Mouse (Mus musculus) hindbrain, embryonic 12.5 days (tissue): ENCODE data around the gene Fkbpl. TPM values are rescaled to one million over a fixed set of nuclear protein-coding genes. Genes with fewer than 3 reads are reported as not detected.

Source experiments
- ATAC-seq: fragments of 200-750 bp; cut with Nextera tagmentation; 2 replicates; pipeline ENCODE4 v1.8.0; 2017; ENCODE audit warnings: moderate TSS enrichment; ENCODE audit not compliant: low FRiP score
- H3K27ac ChIP-seq: fragments of 300-500 bp; sonication (generic); 2 replicates; pipeline ENCODE4 v1.5.1; 2016; ENCODE audit warnings: mild to moderate bottlenecking
- H3K27me3 ChIP-seq: fragments of 300-500 bp; sonication (generic); 2 replicates; pipeline ENCODE4 v1.6.1; 2016; ENCODE audit warnings: mild to moderate bottlenecking
- H3K36me3 ChIP-seq: fragments of 300-500 bp; sonication (generic); 2 replicates; pipeline ENCODE4 v1.6.1; 2016; ENCODE audit warnings: mild to moderate bottlenecking
- H3K4me1 ChIP-seq: fragments of 300-500 bp; sonication (generic); 2 replicates; pipeline ENCODE4 v1.6.1; 2016
- H3K4me2 ChIP-seq: fragments of 300-500 bp; sonication (generic); replicated peaks from 2 replicates; pipeline ENCODE4 v1.6.1; 2016; ENCODE audit warnings: mild to moderate bottlenecking
- H3K4me3 ChIP-seq: fragments of 300-500 bp; sonication (generic); 2 replicates; pipeline ENCODE4 v1.5.1; 2016; ENCODE audit warnings: mild to moderate bottlenecking
- H3K9ac ChIP-seq: fragments of 300-500 bp; sonication (generic); 2 replicates; pipeline ENCODE4 v1.6.1; 2016; ENCODE audit warnings: mild to moderate bottlenecking, moderate library complexity
- H3K9me3 ChIP-seq: fragments of 300-500 bp; sonication (generic); replicated peaks from 2 replicates; pipeline ENCODE4 v1.6.1; 2016; ENCODE audit warnings: mild to moderate bottlenecking
- WGBS: fragments of 180-500 bp; shearing (Covaris S2); methylation state at CpG from one replicate; pipeline ENCODE4 v1.1.7; 2016; 5-methylcytosine and 5-hydroxymethylcytosine counted together
- polyA plus RNA-seq: library from polyadenylated mRNA; unstranded; fragments of >200 nt; fragmentation: Nextera tagmentation; extraction: Ambion mirVana; gene quantifications from 2 replicates; pipeline ENCODE4 v1.2.1, GENCODE M21; 2016

Fkbpl gene
- polyA plus RNA-seq, 1 experiment from 2014 or later = 15.7 TPM

- no peaks in the 10 kb centered on the region for H3K9me3 ChIP-seq
- H3K27ac ChIP-seq = no peak overlapping the region
- H3K36me3 ChIP-seq = peaks cover 55% of the 10 kb centered on the region
- no peak overlapping the region for H3K4me2 ChIP-seq
- no peak overlapping the region for H3K4me3 ChIP-seq
- no peaks in the 10 kb centered on the region for H3K27me3 ChIP-seq
- no peak overlapping the region for H3K9ac ChIP-seq
- no peak for ATAC-seq
- peaks cover 28% of the 10 kb centered on the region for H3K4me1 ChIP-seq
- 94% methylated on average over 8 of the region's 8 CpGs for WGBS
Observed at GRCm38 (mm10) chr17:34611050-34611449, 33.5 kb upstream of the Fkbpl start.

DNA sequence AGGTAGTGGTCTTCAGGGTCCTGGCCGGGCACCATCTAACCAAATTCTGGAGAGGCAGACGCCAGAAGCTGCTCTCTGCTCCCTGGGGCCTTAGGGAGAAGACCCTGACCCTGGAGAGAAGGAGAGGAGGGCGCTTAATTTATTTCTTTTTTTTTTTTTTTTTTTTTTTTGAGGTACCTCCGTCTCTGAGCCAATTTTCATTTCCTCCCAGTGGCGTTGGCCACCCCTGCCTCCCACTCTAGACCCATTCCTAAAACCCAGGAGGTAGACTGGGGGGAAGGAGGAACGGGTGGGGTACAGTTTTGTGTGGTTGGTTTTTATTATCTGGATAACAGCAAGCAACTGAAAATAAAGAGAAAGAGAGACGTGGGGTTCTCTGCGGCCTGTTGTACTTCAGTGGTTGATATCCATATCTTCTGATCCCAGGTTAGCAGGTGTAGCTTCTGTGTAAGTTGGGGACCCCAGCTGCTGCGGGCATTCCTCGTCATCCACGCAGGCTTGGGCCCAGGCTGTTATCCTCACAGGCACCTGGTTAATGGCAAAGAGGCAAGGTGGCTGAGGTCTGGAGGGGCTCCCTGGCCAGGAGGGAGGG is 31.4 kb upstream of the Fkbpl start:
- no peaks in the 10 kb centered on the region for H3K9me3 ChIP-seq
- H3K27ac ChIP-seq = no peak overlapping the region
- ATAC-seq = no peak
- H3K4me2 ChIP-seq = no peak overlapping the region
- no peak overlapping the region for H3K4me3 ChIP-seq
- 86% methylated on average over 11 of the region's 11 CpGs for WGBS
- peaks cover 61% of the 10 kb centered on the region for H3K36me3 ChIP-seq
- H3K27me3 ChIP-seq = no peaks in the 10 kb centered on the region
- no peak overlapping the region for H3K9ac ChIP-seq
- peaks cover 15% of the 10 kb centered on the region for H3K4me1 ChIP-seq

- WGBS = 85% methylated on average over 10 of the region's 10 CpGs
Observed at GRCm38 (mm10) chr17:34613830-34614229, 30.7 kb upstream of the Fkbpl start.

GRCm38 (mm10) chr17:34615871-34616270 is 28.7 kb upstream of the Fkbpl start, which contains the start of gene Egfl8:
Egfl8 (minus strand) TSS chr17:34615971.
- Histone ChIP-seq H3K4me2 (no peak within 1 kb of the TSS), H3K27ac (peak within 1 kb of the TSS; percentile 3; the same call in 1 of the 2 replicates), H3K9ac (no peak within 1 kb of the TSS; the same call in 1 of the 2 replicates), H3K4me3 (no peak within 1 kb of the TSS), H3K36me3 (peaks cover 63% of the 10 kb centered on the region), H3K27me3 (no peaks in the 10 kb centered on the region), H3K4me1 (peaks cover 6% of the 10 kb centered on the region; the same call in 1 of the 2 replicates), H3K9me3 (no peaks in the 10 kb centered on the region)
- 54% methylated on average over 6 of the region's 6 CpGs for WGBS
- ATAC-seq = no peak

More at GRCm38 (mm10) chr17:34613830-34614229, 30.7 kb upstream of the Fkbpl start:
- ATAC-seq = no peak
- H3K27me3 ChIP-seq = no peaks in the 10 kb centered on the region
- peaks cover 61% of the 10 kb centered on the region for H3K36me3 ChIP-seq
- H3K4me1 ChIP-seq = peaks cover 8% of the 10 kb centered on the region
- H3K4me3 ChIP-seq = no peak overlapping the region
- no peak overlapping the region for H3K27ac ChIP-seq
- H3K9me3 ChIP-seq = no peaks in the 10 kb centered on the region
- H3K4me2 ChIP-seq = no peak overlapping the region
- peak overlapping the region; percentile 19; the same call in 1 of the 2 replicates for H3K9ac ChIP-seq

DNA sequence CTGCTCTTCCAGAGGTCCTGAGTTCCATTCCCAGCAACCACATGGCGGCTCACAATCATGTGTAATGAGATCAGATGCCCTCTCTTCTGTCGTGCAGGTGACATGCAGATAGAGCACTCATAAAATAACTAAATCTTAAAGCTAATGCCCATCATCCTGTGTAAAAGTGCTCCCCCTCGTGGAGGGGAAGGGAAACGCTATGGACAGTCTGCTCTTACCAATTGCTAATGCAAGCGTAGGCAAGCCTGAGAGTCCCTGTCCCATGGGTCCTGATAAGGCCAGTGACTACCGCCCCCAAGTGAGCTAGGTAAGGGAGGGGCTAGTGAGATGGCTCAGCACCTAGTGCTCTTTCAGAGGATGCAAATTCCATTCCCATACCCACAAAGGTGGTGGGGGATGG is 25.6 kb upstream of the Fkbpl start:
- Histone ChIP-seq H3K27me3 (no peaks in the 10 kb centered on the region), H3K36me3 (peaks cover 55% of the 10 kb centered on the region), H3K27ac (no peak overlapping the region), H3K9ac (no peak overlapping the region), H3K4me3 (no peak overlapping the region), H3K9me3 (no peaks in the 10 kb centered on the region), H3K4me2 (no peak overlapping the region), H3K4me1 (peaks cover 6% of the 10 kb centered on the region; the same call in 1 of the 2 replicates)
- 17% methylated on average over 6 of the region's 6 CpGs for WGBS
- no peak for ATAC-seq

- no peak overlapping the region for H3K9ac ChIP-seq
- no peak for ATAC-seq
- H3K27me3 ChIP-seq = no peaks in the 10 kb centered on the region
- H3K36me3 ChIP-seq = peaks cover 36% of the 10 kb centered on the region
- peaks cover 7% of the 10 kb centered on the region for H3K4me1 ChIP-seq
- H3K4me2 ChIP-seq = no peak overlapping the region
- H3K4me3 ChIP-seq = no peak overlapping the region
- 92% methylated on average over 8 of the region's 8 CpGs for WGBS
- H3K27ac ChIP-seq = no peak overlapping the region
- H3K9me3 ChIP-seq = no peaks in the 10 kb centered on the region
Observed at GRCm38 (mm10) chr17:34621006-34621405, 23.6 kb upstream of the Fkbpl start.

DNA sequence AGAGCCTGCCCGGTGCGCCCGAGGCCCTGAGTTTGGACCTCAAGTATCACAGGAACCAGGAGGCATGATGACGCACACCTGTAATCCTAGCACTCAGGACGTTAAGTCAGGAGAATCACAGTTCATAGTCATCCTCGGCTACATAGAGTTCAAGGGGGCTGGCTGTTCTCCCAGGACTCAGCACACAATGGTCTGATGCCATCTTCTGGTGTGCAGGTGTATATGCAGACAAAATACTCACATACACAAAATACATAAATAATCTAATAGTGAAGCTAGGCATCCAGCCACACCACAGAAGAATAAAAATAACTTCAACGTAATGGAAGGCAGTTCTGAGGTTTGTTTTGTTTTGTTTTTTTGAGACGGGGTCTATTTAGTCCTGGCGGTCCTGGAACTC is 21.4 kb upstream of the Fkbpl start:
- Histone ChIP-seq H3K27ac (no peak overlapping the region), H3K4me3 (no peak overlapping the region), H3K4me1 (peaks cover 18% of the 10 kb centered on the region), H3K4me2 (no peak overlapping the region), H3K36me3 (peaks cover 29% of the 10 kb centered on the region), H3K9me3 (no peaks in the 10 kb centered on the region), H3K9ac (no peak overlapping the region), H3K27me3 (no peaks in the 10 kb centered on the region)
- ATAC-seq = no peak
- 87% methylated on average over 9 of the region's 9 CpGs for WGBS

- no peak for ATAC-seq
- Histone ChIP-seq H3K27me3 (peaks cover 14% of the 10 kb centered on the region), H3K27ac (no peak overlapping the region), H3K4me2 (no peak overlapping the region), H3K4me3 (no peak overlapping the region), H3K4me1 (peaks cover 35% of the 10 kb centered on the region), H3K9ac (no peak overlapping the region), H3K36me3 (peaks cover 26% of the 10 kb centered on the region), H3K9me3 (no peaks in the 10 kb centered on the region)
- 100% methylated on average over 3 of the region's 3 CpGs for WGBS
Observed at GRCm38 (mm10) chr17:34624981-34625380, 19.6 kb upstream of the Fkbpl start.

GRCm38 (mm10) chr17:34626062-34626772 is 18.3 kb upstream of the Fkbpl start:
- H3K27me3 ChIP-seq = peaks cover 27% of the 10 kb centered on the region
- peaks cover 20% of the 10 kb centered on the region for H3K36me3 ChIP-seq
- H3K9me3 ChIP-seq = no peaks in the 10 kb centered on the region
- ATAC-seq = no peak
- 50% methylated on average over 16 of the region's 16 CpGs for WGBS
- peak overlapping the region; percentile 74 for H3K9ac ChIP-seq
- peak overlapping the region; percentile 88 for H3K4me2 ChIP-seq
- H3K27ac ChIP-seq = peak overlapping the region; percentile 93
- peaks cover 47% of the 10 kb centered on the region for H3K4me1 ChIP-seq
- peak overlapping the region; percentile 69 for H3K4me3 ChIP-seq

DNA sequence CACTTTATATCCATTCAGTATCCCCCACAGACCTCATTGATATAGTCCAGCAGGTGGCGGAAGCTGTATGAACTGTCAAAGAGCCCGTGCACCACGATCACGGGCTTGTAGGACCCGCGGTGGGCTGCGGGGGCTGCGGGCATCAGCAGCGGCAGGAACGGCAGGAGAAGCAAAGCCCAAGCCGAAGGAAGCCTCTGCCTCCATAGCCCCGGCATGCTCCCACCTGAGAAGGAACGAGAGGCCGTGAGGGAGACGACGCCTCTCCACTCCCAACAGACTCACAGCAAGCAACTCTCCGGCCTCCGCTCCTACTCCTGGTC is 17.8 kb upstream of the Fkbpl start:
- H3K9ac ChIP-seq = peak overlapping the region; percentile 74
- H3K9me3 ChIP-seq = no peaks in the 10 kb centered on the region
- H3K4me2 ChIP-seq = peak overlapping the region; percentile 88
- H3K36me3 ChIP-seq = peaks cover 17% of the 10 kb centered on the region
- peak overlapping the region; percentile 93 for H3K27ac ChIP-seq
- ATAC-seq = peak; percentile 36; the same call in 1 of the 2 replicates
- peaks cover 32% of the 10 kb centered on the region for H3K27me3 ChIP-seq
- WGBS = under 1% methylated on average over 18 of the region's 18 CpGs
- peaks cover 52% of the 10 kb centered on the region for H3K4me1 ChIP-seq
- H3K4me3 ChIP-seq = peak overlapping the region; percentile 69

DNA sequence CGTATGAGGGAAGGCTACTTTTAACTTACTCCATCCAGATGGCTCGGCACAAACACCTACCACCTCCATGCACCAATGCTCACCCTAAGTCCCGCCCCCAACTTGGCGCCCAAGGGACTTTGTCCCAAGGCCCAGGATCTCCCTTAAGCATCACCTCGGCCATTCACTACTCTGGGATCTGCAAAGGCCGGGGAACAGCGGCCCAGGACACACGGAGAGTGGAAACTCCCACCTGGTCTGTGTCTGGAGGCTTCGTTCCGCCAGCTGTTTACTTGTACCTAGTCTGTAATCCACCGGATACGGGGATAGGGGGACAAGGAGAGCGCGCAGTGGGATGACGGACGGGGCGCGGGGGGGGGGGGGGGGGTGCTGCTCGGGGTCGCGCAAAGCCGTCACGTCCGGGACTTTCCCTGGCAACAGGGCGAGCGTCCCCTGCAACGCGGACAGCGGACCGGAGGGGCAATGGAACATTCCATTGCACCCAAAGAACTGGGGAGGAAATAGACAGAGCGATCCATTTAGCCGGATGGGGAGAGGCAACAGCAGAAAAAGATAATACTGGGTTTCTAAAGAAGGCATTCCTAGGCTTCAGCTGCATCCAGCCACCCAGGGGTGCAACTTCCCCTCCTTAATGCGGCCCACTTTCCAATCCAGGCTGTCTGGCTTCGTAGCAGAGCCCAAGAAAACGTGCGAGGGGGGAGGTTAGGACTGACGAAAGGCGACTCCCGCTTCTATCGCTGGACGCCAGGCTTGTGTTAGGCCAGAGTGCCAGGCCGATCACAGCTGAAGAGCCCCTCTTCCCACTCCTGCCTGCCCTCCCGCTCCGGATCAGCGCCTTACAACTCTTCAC is 17.2 kb upstream of the Fkbpl start:
- Histone ChIP-seq H3K4me2 (peak overlapping the region; percentile 88), H3K27me3 (peaks cover 38% of the 10 kb centered on the region), H3K4me1 (peaks cover 58% of the 10 kb centered on the region), H3K9ac (peak overlapping the region; percentile 74), H3K4me3 (peak overlapping the region; percentile 69), H3K36me3 (peaks cover 11% of the 10 kb centered on the region), H3K9me3 (no peaks in the 10 kb centered on the region), H3K27ac (peak overlapping the region; percentile 93)
- WGBS = under 1% methylated on average over 43 of the region's 45 CpGs
- ATAC-seq = peak; percentile 71
